ENCODE assay signal across 10 mouse cellular contexts in genomic region chr1:75253849-75254624, GRCm38 (mm10). TPM values are rescaled to one million over a fixed set of nuclear protein-coding genes. Genes with fewer than 3 reads are reported as not detected.
DNase-seq lines count a peak whose midpoint lies in the region; ATAC-seq lines count a peak whose summit lies in the region.
"Had no signal": no experiment of that assay in that cellular context is flagged by ENCODE, and none has a peak within 500 bp of the region (broad histone marks: within the 10 kb centered on the region; RNA-seq: fewer than 3 reads in every experiment).

No protein-coding gene starts in this region.

- no peak overlapping the region for H3K27ac ChIP-seq in midbrain, embryonic 11.5 days (ENCODE audit: low read depth, low read length)
- H3K27ac ChIP-seq in midbrain, embryonic 16.5 days (ENCODE audit: low read length) = no peak overlapping the region
- no peak overlapping the region for H3K27ac ChIP-seq in forebrain, embryonic 13.5 days
- H3K27ac ChIP-seq: neural tube, embryonic 12.5 days had no signal

- no peak overlapping the region for H3K4me2 ChIP-seq in midbrain, embryonic 11.5 days
- H3K4me2 ChIP-seq in midbrain, embryonic 16.5 days (ENCODE audit: low read length) = no peak overlapping the region
- H3K4me2 ChIP-seq in forebrain, embryonic 13.5 days = no peak overlapping the region
- H3K4me2 ChIP-seq: neural tube, embryonic 12.5 days had no signal

- peak; percentile 99 for DNase-seq in midbrain, embryonic 11.5 days (ENCODE audit: low spot score, missing footprints)
- DNase-seq in c-Kit-negative CD71-positive TER-119-positive erythroid progenitor cells, embryonic 14.5 days (ENCODE audit: low read depth, low spot score) = peak; percentile 73
- DNase-seq in kidney, adult 8-10 months = peak; percentile 65 to 90
- DNase-seq in lung, adult 18-20 months = peak; percentile 75 to 77
- DNase-seq in right cerebral cortex, adult 18-20 months = peak; percentile 78
- DNase-seq in urinary bladder, adult 18-20 months (ENCODE audit: low spot score in 2 of 2) = peak; percentile 49 to 85

- ATAC-seq in midbrain, embryonic 11.5 days (ENCODE audit: low FRiP score) = no peak
- ATAC-seq in midbrain, embryonic 16.5 days = no peak
- ATAC-seq in forebrain, embryonic 13.5 days = peak; percentile 9

- no peaks in the 10 kb centered on the region for H3K9me3 ChIP-seq in midbrain, embryonic 11.5 days (ENCODE audit: control insufficient read depth, low read length)
- no peaks in the 10 kb centered on the region for H3K9me3 ChIP-seq in midbrain, embryonic 16.5 days (replicated peaks; ENCODE audit: control insufficient read depth, low read length, poor library complexity, severe bottlenecking)
- H3K9me3 ChIP-seq in forebrain, embryonic 13.5 days (replicated peaks) = no peaks in the 10 kb centered on the region
- H3K9me3 ChIP-seq: neural tube, embryonic 12.5 days had no signal

- no peak overlapping the region for H3K9ac ChIP-seq in midbrain, embryonic 11.5 days (ENCODE audit: low read length)
- no peak overlapping the region for H3K9ac ChIP-seq in midbrain, embryonic 16.5 days (ENCODE audit: low read depth, low read length)
- no peak overlapping the region for H3K9ac ChIP-seq in forebrain, embryonic 13.5 days
- H3K9ac ChIP-seq: neural tube, embryonic 12.5 days had no signal

- H3K27me3 ChIP-seq in midbrain, embryonic 11.5 days (ENCODE audit: control insufficient read depth, insufficient read depth, low read length) = no peaks in the 10 kb centered on the region; the same call in 1 of the 2 replicates
- 0 out of 2 replicates have a peak, but pooled peaks cover 4% of the 10 kb centered on the region for H3K27me3 ChIP-seq in midbrain, embryonic 16.5 days (ENCODE audit: control insufficient read depth, insufficient read depth, low read depth, low read length)
- peaks cover 7% of the 10 kb centered on the region; the same call in 1 of the 2 replicates for H3K27me3 ChIP-seq in forebrain, embryonic 13.5 days

- no peak overlapping the region for H3K4me3 ChIP-seq in midbrain, embryonic 11.5 days (ENCODE audit: low read depth, low read length)
- no peak overlapping the region for H3K4me3 ChIP-seq in midbrain, embryonic 16.5 days (ENCODE audit: low read depth, low read length)
- no peak overlapping the region for H3K4me3 ChIP-seq in forebrain, embryonic 13.5 days
- H3K4me3 ChIP-seq: neural tube, embryonic 12.5 days had no signal

- H3K36me3 ChIP-seq in midbrain, embryonic 11.5 days (ENCODE audit: control insufficient read depth, insufficient read depth, low read length) = no peaks in the 10 kb centered on the region
- H3K36me3 ChIP-seq in midbrain, embryonic 16.5 days (ENCODE audit: control insufficient read depth, insufficient read depth, low read length) = no peaks in the 10 kb centered on the region
- no peaks in the 10 kb centered on the region for H3K36me3 ChIP-seq in forebrain, embryonic 13.5 days (ENCODE audit: poor library complexity, severe bottlenecking)
- H3K36me3 ChIP-seq: neural tube, embryonic 12.5 days had no signal

- 65% methylated on average over 16 of the region's 16 CpGs for WGBS in midbrain, embryonic 11.5 days
- WGBS in midbrain, embryonic 16.5 days = 64% methylated on average over 16 of the region's 16 CpGs
- 64% methylated on average over 16 of the region's 16 CpGs for WGBS in forebrain, embryonic 13.5 days

- no peaks in the 10 kb centered on the region for H3K4me1 ChIP-seq in midbrain, embryonic 11.5 days (ENCODE audit: control insufficient read depth, insufficient read depth, low read length)
- peaks cover 2% of the 10 kb centered on the region; the same call in 1 of the 2 replicates for H3K4me1 ChIP-seq in midbrain, embryonic 16.5 days (ENCODE audit: control insufficient read depth, insufficient read depth, low read length)
- peaks cover 7% of the 10 kb centered on the region for H3K4me1 ChIP-seq in forebrain, embryonic 13.5 days

RNA-seq across cellular contexts. Expression of gene Ptprn, which starts 10.3 kb away (rescaled TPM):
- 4.2 and 4.4 TPM in 2 replicates for polyA plus RNA-seq in midbrain, embryonic 11.5 days (2014; fragmentation: Nextera tagmentation; extraction: Ambion mirVana)
- polyA plus RNA-seq in midbrain, embryonic 16.5 days (2015; fragmentation: Nextera tagmentation; extraction: Ambion mirVana) = 26.3 and 33.4 TPM in 2 replicates
- polyA plus RNA-seq in forebrain, embryonic 13.5 days (2015; fragmentation: Nextera tagmentation; extraction: Ambion mirVana) = 4.5 and 6.5 TPM in 2 replicates

RNA-seq across cellular contexts. Expression of gene Dnajb2, which starts 17.8 kb away (rescaled TPM):
- 15.9 and 18.1 TPM in 2 replicates for polyA plus RNA-seq in midbrain, embryonic 11.5 days (2014; fragmentation: Nextera tagmentation; extraction: Ambion mirVana)
- polyA plus RNA-seq in midbrain, embryonic 16.5 days (2015; fragmentation: Nextera tagmentation; extraction: Ambion mirVana) = 79.4 and 84.3 TPM in 2 replicates
- polyA plus RNA-seq in forebrain, embryonic 13.5 days (2015; fragmentation: Nextera tagmentation; extraction: Ambion mirVana) = 40.0 and 41.7 TPM in 2 replicates

RNA-seq across cellular contexts. Expression of gene A630095N17Rik, which starts 22.1 kb away (rescaled TPM):
- polyA plus RNA-seq in midbrain, embryonic 11.5 days (2014; fragmentation: Nextera tagmentation; extraction: Ambion mirVana) = not detected in 2 replicates
- not detected in 2 replicates for polyA plus RNA-seq in midbrain, embryonic 16.5 days (2015; fragmentation: Nextera tagmentation; extraction: Ambion mirVana)
- not detected in 2 replicates for polyA plus RNA-seq in forebrain, embryonic 13.5 days (2015; fragmentation: Nextera tagmentation; extraction: Ambion mirVana)
- polyA plus RNA-seq: frontal cortex, adult 2 months; neural tube, embryonic 12.5 days had no signal

RNA-seq across cellular contexts. Expression of gene Resp18, which starts 24.2 kb away (rescaled TPM):
- polyA plus RNA-seq in midbrain, embryonic 11.5 days (2014; fragmentation: Nextera tagmentation; extraction: Ambion mirVana) = 28.5 and 34.8 TPM in 2 replicates
- 209 and 241 TPM in 2 replicates for polyA plus RNA-seq in midbrain, embryonic 16.5 days (2015; fragmentation: Nextera tagmentation; extraction: Ambion mirVana)
- polyA plus RNA-seq in forebrain, embryonic 13.5 days (2015; fragmentation: Nextera tagmentation; extraction: Ambion mirVana) = 37.0 and 44.1 TPM in 2 replicates

RNA-seq across cellular contexts. Expression of gene Tuba4a, which starts 34.4 kb away (rescaled TPM):
- 7.9 and 9.6 TPM in 2 replicates for polyA plus RNA-seq in midbrain, embryonic 11.5 days (2014; fragmentation: Nextera tagmentation; extraction: Ambion mirVana)
- polyA plus RNA-seq in midbrain, embryonic 16.5 days (2015; fragmentation: Nextera tagmentation; extraction: Ambion mirVana) = 11.2 and 22.2 TPM in 2 replicates
- polyA plus RNA-seq in forebrain, embryonic 13.5 days (2015; fragmentation: Nextera tagmentation; extraction: Ambion mirVana) = 15.3 and 16.6 TPM in 2 replicates
